Mouse (Mus musculus) layer of hippocampus, adult 2 months (tissue): Measurements from ENCODE around the gene Colgalt1. TPM values are rescaled to one million over a fixed set of nuclear protein-coding genes. Genes with fewer than 3 reads are reported as not detected.

Experiments used
- DNase-seq, 2 experiments: peaks; one replicate each; pipeline ENCODE4 v3.0.0; 2022; ENCODE audit warnings: low spot score in 2 of 2
- H3K27ac ChIP-seq: fragments of 200-600 bp; 2 replicates; pipeline ENCODE4 v1.8.1; 2022
- H3K4me3 ChIP-seq: fragments of 200-600 bp; 2 replicates; pipeline ENCODE4 v1.8.1; 2022; ENCODE audit warnings: mild to moderate bottlenecking
- CTCF ChIP-seq: fragments of 200-600 bp; conservative IDR thresholded peaks from 2 replicates; pipeline ENCODE4 v1.8.1; 2022; ENCODE audit warnings: antibody characterized with exemption, mild to moderate bottlenecking, moderate library complexity
- total RNA-seq, 2 experiments: library from RNA; stranded (reverse); gene quantifications; 2 replicates each; pipeline ENCODE4 v1.2.3; 2021

Gene Colgalt1
- total RNA-seq, 2 experiments from 2014 or later: 52.4 to 60.1 TPM

DNA sequence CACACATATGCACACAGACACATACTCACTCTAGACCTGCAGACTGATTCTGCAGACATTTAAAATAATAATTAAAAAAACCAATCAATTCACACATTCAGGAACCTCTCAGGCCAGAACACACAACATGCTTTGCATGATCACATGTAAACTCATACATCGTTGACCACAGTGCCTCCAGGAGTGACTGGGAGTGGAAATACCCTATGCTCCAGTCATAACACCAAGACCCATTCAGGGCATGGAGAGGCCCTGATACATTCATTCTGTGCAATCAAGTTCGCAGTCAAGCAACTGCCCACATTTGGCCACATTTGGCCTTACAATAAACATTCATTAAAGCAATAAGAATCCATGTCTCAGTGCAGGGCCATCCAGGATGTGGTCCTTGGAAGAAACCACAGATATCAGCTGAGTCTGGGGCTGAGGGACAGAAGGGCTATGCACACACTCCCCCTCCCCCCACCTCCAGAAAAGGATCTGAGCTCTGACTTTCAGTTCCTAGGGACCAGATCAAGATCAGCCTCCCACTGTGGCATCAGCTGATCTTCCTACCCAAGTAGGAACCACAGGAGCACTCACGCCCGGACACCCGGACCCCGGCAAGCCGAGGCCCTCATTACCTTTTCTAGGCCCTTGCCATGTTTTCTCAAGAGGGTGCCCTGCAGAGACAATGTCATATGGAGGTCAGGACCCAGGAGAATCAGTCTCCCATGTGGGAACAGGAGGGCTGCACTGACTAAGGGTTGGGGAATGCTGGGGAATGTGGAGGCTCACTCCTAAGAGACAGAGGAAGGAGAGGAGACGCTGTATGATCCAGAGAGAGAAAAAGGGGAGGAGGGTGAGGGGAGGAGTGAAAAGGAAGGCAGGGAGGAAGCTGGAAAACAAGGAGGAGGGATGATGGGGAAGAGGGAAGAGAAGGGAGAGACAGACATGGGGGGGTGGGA is 26.6 kb downstream of the Colgalt1 start:
- TF ChIP-seq CTCF: no peak
- no peak overlapping the region for H3K27ac ChIP-seq
- H3K4me3 ChIP-seq: no peak overlapping the region
- no peak for DNase-seq

DNA sequence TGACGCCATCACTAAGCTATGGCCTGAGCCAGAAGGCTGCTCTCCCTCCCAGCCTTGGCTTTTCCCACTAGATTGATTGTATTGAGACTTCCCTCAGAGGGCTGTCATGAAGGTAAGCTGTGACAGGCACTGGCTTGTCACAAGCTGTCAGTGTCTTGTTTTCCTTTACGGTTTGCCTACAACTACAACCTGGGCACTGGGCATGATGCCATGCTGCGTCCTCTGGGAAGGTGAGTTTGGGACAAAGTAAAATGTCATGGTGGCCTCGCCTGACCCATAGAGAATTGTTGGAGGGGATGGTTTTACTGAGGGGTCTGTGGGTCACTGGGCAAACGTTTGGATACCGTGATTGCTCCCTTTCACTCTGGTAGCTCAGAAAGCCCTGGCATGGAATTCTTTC is 27.5 kb downstream of the Colgalt1 start:
- Histone ChIP-seq H3K4me3 (no peak overlapping the region), H3K27ac (no peak overlapping the region)
- no peak for TF ChIP-seq CTCF
- DNase-seq: no peak

DNA sequence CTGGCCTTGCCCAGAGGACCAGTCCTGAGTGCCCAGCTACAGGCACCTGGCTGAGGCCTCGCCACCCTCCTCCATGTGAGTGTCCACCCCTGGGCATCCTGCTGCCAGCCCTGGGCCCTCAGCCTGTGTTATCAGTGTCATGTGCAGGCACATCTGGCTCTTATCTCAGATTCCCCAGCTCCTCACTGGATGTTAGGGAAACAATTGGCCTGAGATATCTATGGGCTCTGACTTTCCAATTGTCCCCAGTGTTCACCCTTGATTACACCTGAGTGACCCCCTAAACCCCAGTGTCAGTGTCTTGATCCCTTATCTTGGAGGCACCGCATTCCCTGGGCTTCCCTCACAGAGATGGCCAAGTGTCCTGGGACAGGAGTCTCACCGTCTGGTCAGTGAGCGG is 28.5 kb downstream of the Colgalt1 start:
- H3K4me3 ChIP-seq: no peak overlapping the region
- no peak overlapping the region for H3K27ac ChIP-seq
- no peak for DNase-seq
- no peak for TF ChIP-seq CTCF

DNA sequence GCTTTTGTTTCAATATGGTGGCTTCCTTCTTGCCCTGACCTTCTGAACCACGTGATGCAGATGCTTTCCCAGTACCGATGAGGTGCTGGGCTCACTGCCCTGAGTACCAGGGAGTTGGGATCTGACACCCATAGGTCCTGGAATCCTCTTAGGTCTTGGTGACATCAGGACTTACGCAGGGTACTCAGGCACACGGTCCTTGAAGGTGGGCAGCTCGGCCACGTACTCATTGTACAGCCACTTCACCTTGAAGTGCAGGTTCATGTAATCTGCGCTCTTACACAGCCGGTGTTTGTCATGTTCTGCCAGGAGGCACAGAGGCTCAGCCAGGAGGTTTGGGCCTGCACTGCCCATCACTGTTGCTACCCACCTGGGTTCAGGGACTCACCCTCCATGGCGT is 34.7 kb downstream of the Colgalt1 start:
- no peak for TF ChIP-seq CTCF
- no peak overlapping the region for H3K4me3 ChIP-seq
- H3K27ac ChIP-seq: no peak overlapping the region
- DNase-seq: no peak

DNA sequence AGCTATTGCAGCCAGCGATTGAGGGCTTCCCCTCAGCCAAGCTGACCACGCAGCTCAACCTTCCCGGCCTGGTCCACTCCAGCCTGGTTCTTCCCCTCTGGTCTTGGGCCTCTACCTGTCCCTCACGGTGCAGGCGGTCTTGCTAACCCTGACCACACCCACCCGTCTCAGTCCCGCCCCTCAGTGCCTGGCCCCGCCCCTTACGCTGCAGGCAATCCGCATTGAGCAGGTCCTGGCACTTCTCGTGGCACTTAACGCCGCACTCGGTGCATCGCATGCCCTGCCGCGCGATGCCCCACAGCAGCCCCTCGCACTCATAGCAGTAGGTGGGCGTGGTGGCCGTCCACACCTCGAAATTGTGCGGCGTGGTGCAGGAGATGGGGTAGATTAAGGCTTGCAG is 43.8 kb downstream of the Colgalt1 start:
- no peak for DNase-seq
- no peak overlapping the region for H3K27ac ChIP-seq
- H3K4me3 ChIP-seq: no peak overlapping the region
- no peak for TF ChIP-seq CTCF

DNA sequence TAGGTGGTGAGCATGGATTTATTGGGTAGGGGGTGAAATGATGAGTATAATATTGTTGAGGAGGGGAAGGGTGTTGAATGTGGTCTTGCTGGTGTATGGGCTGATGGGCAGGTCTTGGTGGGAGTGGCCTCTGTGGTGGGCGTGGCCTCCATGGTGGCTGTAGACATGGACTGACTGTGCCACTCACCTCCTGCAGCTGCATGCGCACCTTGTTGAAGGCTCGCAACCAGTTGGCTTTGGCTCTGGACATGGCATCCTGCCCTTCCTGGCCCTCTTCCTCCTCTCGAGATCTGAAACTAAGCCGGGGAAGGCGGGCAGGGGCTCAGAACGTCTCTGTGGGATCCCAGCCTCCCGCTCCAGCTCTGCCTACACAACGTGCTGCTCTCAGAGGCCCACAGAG is 47.0 kb downstream of the Colgalt1 start:
- no peak for TF ChIP-seq CTCF
- H3K4me3 ChIP-seq: no peak overlapping the region
- H3K27ac ChIP-seq: no peak overlapping the region
- no peak for DNase-seq

DNA sequence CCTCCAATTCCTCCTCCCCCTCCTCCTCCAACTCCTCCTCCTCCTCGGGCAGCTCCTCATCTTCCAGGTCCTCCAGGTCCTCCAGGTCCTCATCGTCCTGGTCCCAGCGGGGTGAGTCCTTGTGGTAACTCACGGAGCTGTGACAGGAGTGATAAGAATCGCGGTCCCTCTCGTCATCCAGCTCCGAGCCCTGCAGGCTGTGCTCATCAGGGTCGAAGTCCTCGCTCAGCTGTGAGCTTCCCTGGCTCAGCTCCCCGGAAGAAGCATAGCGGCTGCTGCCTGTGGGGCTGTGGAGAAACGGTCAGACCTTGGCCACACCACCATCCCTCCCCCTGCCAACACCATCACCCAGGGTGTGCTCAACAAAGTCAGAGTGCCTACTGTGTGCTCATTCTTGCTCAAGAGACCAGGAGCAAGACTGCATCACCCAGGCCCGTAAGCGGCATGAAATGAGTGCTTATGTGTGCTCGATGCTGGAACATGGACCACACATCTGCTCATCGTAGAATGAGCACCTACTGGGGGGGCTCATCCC is 47.8 kb downstream of the Colgalt1 start:
- H3K4me3 ChIP-seq: no peak overlapping the region
- DNase-seq: no peak
- TF ChIP-seq CTCF: no peak
- no peak overlapping the region for H3K27ac ChIP-seq

DNA sequence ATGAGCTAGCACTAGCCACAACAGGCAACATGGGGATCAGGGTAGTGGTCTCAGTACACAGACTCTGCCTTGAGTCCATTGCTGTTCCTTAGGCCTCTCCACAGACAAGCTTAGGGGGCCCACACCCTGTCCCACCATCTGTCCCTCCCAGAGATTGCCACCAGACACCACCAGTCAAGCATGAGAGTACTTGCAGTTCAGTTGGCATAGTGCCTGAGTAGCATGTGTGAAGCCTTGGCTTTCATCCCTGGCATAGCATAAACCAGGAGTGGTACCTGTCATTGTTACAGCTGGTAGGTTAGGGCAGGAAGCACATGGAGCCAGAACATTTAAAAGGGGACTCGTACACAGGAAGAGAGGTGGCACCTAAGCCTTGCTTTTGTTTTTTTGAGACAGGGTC is 49.0 kb downstream of the Colgalt1 start:
- H3K27ac ChIP-seq: no peak overlapping the region
- H3K4me3 ChIP-seq: no peak overlapping the region
- no peak for DNase-seq
- TF ChIP-seq CTCF: no peak

DNA sequence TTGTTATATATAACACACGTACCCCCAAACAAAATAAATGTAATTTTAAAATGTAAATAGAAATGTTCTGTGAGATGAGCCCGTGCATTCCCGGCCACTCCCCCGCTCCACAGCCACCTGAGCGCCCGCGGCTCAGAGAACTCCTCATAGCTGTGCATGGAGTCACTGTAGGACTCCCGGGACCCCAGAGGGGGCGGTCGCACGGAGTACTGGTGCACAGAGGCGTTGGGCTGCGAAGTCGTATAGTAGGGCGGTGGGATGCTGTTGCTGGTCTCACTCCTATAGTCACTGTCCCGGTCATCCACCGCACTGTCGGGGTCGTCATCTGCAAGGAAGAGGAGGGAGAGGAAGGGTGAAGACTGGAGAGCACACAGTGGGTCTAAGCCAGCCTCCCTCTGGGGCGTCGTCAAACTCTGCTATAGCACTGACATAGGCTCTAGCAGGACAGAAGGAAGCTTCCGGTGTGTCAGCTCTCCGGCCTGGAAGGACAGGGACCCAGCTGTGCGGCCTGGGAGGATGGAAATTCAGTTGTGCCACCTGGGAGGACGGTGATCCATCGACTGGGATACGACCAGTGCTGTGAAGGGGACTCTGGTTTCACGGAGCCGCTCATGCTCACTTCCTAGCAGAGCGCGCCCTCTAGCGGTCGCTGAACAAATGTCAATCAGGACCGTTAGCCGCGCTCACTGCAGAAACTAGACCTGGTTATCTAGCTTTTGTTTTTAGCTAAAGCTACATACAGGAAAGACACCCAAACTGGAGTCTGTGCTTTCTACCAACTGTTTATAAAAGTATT is 49.7 kb downstream of the Colgalt1 start:
- peak; percentile 97 for TF ChIP-seq CTCF
- DNase-seq: peak; percentile 82 to 91
- Histone ChIP-seq H3K27ac (0 out of 2 replicates have a peak overlapping the region, but pooled peaks have one; percentile 40), H3K4me3 (no peak overlapping the region)

DNA sequence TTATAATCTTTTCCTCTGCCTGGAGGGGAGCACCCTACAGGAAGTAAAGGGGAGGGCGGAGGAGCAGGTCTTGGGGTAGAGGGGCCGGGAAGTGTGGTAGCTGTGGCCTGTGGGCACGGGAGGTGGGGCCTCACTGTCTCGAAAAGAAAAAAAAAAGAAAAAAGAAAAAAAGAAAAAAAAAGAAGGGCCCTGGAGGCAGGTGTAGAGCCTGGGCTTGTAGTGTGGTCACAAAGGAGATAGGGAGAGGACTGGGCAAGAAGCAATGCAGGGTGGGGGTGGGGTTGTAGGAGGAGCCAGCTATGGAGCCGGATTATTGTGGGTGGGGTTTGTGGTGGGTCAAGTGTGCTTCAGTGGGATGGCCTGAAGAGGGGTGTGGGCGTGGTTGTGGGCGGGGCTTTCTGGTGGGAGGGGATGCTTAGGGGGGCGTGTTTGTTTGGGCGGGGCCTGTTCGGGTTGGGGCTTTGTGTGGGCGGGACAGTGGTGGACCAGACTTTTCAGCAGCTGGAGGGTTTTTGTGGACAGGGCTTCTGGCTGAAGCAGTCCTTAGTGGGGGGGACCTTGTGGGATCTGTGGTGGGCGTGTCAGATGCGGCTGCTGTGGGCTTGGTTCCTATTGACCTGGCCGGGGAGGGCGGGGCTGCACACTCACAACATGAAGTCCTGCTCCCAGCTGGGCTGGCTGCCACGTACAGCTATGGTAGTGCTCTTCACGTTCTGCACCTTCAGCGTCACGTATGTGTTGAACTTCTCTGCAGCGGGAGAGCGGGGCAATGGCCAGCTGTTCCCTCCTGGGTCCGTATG is 54.7 kb downstream of the Colgalt1 start:
- Histone ChIP-seq H3K4me3 (no peak overlapping the region), H3K27ac (no peak overlapping the region)
- no peak for DNase-seq
- TF ChIP-seq CTCF: no peak

DNA sequence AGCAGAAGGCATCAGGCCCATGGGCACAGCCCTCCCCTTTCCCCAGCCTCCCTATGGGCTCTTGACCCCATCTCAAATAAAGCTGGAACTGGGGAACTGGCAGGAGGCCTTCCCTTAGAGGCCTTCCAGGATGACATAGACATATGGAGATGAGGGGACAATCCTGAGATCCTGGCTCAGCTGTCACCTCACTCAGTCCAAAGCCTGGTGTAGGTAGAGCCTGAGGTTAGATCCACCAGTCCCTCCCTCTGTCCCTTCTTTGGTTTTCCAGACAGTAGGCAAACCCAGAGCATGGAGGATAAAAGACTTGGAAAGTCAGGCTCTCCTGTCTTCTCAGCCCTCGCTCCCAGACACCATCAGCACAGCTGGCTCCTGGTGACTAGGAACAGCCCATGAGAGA is 56.1 kb downstream of the Colgalt1 start:
- TF ChIP-seq CTCF: no peak
- DNase-seq: no peak
- Histone ChIP-seq H3K4me3 (no peak overlapping the region), H3K27ac (no peak overlapping the region)

DNA sequence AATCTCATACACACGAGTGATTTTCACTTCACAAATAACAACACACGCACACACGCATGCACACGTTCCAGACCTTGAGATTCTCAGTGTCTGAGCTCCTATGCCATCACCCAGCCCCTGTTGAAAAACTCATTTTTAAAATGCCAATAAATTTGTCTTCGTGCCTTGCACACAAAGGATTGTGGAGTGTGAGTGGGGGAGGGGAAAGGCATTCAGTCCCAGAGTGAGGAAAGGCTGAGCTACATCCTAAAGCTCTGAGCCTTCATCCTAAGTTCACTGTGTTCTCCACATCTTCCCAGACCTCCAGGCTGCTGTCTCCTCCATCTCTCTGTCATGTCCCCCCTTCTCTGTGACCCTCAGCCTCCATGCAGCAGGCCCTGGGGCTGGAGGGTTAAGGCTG is 56.5 kb downstream of the Colgalt1 start:
- no peak for DNase-seq
- H3K27ac ChIP-seq: no peak overlapping the region
- TF ChIP-seq CTCF: no peak
- H3K4me3 ChIP-seq: no peak overlapping the region
